Mouse (Mus musculus): ENCODE results near the gene Adprm. TPM values are rescaled to one million over a fixed set of nuclear protein-coding genes. Genes with fewer than 3 reads are reported as not detected.

Adprm gene
- total RNA-seq, 1 experiment from 2014 or later, result 26.2 TPM

DNA sequence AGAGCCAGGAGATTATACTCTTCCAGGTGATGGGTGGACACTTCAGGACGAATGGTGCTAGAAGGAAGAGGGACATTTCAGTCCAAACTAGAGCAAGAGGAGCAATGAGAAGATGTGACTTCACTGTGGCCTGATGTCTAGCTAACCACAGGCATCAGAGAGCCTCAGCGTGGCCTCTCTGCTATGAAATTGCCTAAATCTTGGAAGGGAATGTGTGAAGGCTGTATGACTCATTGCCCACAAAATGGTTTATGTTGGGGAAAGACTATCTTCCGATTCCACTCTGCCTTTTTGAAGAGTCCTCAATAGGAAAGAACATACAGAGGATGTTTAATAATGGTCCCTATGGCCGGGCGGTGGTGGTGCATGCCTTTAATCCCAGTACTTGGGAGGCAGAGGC, 24.4 kb upstream of the Adprm start:
- DNase-seq, result no peak

DNA sequence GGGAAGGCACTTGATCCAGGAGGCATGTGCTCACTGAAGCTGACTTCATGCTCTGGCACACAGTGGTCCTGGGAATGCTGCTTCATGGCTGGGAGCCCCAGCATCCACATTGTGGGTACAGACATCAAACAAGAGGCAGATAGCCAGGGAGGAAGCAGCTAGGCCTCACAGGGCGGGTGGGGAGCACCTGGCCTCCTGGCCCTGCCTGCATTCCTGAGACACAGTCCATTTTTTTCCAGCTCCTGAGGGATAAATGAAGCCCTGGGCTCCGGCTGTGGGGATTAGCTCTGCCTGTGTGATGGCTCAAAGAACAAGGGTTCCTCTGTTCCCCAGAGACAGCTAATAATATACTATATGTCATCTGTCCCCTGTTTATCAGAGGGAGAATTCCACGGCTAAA, 22.6 kb upstream of the Adprm start:
- DNase-seq, result no peak

DNA sequence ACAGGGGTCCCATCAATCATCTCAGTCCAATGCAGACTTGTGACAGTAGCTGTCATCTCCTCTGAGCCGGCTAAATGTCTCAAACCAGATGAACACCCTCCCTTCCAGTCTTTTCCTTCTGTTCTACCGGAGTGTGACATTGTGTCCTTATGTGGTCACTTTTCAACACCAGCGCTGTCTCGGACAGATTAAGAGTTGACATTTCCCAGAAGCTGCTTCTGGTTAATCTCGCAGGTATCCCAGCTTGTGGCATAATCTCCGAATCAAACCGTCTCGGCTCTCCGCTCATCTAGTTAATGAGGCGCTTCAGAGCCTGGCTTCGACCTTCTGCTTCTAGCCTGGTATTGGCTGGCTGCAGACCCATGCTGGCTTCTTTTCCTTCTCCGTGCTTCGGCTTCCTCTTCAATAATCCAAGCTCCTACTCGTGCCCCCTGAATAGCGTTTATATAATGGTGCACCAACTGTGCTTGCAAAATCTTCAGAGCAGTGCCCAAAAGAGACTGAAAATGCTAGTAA, 20.3 kb upstream of the Adprm start:
- DNase-seq, result no peak

DNA sequence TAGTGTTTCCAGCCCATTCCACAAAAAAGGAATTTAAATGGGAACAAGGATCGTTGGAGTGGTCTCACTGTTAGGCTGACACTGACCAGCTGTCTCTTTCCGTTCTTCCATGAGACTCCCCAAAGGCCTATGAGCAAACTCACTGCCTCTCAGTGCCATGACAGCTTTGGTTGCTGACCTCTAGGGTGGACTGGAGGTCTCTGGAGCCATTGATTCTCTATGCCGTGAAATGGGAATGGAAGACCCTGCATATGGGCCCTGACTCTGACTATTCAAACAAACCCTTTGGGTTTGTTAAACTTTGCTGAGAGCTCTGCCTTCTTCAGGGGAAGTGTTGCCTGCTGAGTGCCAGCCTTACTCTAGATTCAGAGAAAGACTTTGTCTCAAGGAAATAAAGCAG, 15.3 kb upstream of the Adprm start:
- DNase-seq, result no peak

DNA sequence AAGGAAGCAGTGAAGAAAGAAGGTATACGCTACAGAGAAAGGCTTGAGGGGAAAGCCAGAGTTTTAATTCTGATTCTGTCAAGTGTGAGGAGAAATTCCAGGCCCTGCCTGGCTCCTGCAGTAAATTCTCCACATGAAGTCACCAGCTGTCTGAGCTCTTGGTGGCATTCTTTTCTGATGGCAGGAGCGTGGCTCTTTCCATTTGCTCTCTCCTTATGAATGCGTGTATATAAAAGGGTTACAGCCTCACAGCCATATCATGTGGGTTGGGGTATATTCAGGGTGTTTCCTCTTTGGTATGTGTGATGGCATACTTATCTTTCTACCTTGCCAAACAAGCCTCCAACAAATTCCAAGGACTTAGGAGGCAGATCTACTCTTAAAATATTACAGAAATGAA, 10.3 kb upstream of the Adprm start:
- no peak for DNase-seq

DNA sequence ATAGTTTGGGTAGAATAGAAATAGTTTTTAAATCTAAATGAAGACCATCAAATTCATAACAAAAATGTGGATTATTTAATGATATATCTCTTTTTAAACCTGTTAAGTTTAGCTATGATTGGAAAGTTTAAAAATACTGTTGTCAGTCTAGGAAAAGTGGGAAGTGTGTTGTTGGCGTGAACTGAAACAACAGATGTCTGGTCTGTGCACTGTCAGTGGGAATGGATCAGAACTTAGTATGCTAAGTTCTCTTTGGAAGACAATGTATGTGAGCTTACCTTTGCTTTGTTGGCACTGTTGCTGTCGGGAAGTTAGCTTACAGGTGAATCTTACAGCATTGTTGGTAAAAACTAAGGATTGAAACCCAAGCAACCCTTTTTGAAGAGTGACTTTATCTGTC, 8.9 kb upstream of the Adprm start:
- DNase-seq, result no peak

DNA sequence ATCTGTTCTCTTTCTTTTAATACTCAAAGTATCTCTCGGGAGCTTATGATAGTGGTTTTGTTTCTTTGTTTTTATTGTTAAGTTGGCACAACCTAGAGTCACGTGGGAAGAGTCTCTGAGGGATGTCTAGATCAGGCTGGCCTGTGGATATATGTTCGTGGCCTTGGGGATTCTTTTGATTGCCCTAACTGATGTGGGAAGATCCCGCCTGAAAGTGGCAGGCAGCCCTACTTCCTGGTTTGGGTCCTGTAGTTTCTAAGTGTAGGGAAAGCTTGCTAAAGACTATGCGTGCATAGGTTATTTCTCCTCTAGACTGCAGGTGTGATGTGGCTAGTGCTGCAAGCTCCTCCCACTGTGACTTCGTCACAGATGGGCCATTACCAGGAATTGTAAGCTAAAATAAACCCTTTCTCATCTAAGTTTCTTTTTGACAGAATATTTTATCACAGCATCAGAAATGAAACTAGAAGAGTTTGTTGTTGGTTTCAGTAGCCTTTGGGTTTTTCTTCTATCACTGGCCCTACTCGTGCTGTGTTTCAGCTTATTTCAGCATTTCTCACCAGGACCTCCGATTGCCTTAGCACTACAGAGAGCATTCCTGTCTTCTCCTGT, 2.5 kb upstream of the Adprm start:
- DNase-seq, result no peak

DNA sequence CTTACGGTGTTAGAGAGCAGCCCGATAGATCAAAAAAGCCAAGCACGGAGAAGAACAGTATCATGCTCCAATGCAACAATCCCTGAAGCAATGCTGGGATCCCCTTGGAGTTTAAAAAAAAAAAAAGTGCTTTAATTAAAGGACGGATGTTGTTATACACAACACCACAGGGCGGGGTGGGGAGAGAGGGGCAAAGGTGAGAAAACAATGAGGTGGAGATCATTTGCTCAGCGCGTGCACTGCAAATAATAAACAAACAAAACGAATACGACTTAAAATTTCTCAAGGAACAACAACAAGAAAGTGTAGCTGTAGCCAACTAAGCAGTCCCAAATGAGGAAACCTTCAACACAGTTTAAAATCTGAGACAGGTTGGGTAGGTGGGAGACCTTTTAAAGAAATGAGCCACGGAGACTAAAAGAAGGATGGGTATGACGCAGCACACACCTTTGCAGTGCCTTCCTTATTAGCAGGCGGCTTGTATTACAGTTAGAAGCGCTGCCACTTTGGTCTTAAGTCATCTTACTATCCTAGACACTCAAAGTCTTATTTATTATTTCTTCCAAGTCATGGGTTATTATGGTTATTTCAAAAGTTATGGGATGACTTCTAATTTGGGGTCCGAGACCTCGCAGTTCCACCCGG, 596 bp downstream of the Adprm start:
- DNase-seq, result no peak

DNA sequence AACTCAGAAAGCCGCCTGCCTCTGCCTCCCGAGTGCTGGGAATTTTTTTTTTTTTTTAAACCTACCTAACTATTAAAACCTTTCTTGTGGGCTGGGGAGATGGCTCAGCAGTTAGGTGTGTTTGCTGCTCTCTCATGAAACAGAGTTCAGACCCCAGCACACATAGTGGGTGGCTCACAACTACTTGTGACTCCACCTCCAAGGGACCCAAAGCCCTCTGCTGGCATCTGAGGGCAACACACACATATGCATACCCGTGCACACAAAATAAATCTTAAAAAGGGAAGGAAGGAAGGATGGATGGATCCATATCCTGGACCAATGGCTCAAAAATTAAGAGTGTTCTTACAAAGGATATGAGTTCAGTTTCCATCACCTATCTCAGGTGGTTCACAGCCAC, 3.1 kb downstream of the Adprm start:
- DNase-seq, result no peak

DNA sequence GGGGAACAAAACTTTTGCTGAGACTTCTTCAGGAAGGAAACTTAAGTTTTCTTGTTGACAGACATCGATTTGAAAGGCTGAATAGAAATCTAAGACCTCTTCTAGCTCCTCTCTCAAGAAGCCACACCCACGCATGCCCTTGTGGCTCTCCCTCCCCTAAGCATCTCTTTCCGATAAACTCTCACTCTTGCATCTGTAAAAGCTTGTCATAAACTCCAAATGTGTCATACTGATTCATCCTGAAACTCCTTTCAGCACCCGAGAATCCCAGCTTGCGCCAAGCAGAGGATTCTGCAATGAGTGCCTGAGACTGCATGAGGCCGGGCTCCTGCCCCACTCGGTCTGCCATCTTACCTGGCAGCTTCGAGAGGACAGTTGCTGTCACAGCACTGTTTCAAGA, 3.9 kb downstream of the Adprm start:
- DNase-seq, result no peak

DNA sequence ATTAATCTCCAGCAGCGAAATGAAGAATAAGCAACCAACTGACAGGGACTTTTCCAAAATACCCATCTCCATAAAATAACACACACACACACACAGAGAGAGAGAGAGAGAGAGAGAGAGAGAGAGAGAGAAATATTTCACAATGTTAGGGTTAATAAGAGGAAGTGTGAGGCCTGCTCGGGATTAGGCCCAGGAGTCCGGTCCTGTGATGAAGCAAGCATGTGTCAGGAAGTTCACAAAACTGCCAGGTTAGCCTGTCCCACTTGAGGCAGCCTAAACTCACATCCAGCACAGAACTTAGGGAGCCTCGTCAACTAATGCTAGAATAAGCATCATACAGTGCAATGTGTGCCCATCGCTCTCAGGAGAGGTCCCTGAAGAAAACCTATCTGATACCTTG, 5.2 kb downstream of the Adprm start:
- DNase-seq, result no peak

DNA sequence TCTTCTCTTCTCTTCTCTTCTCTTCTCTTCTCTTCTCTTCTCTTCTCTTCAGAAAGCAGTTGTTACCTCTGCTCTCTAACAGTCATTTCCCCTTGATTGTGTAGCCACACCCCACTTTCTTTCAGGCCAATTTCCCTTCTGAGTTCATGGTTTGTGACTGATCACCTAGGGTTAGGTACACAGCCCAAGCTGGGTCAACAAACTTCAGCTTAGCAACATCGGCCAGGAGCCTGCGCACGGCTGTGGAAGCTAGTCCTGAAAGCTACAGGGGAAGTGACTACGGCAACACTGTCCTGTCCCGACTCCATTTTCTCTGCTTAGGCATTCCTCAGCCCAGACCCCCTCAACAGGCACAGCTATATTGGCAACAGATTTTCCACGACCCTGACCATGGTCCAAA, 7.4 kb downstream of the Adprm start:
- DNase-seq, result no peak

DNA sequence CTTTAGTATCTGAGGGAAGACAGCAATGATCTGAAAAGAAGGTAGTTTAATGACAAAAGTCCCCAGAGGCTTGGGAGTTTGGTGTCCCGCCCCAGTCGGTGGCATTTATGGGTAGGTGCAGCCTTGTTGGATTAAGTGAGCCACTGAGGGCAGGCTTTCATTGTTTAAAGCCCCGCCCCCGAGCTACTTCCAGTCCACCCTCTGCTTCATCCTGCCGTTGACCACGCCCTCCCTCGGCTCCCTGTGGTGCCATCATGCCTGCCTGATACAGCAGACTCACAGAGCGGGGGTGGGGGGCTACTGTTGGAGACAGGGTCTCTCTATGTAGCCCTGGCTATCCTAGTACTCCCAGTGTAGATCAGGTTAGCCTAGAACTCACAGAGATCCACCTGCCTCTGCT, 9.4 kb downstream of the Adprm start:
- DNase-seq, result no peak

DNA sequence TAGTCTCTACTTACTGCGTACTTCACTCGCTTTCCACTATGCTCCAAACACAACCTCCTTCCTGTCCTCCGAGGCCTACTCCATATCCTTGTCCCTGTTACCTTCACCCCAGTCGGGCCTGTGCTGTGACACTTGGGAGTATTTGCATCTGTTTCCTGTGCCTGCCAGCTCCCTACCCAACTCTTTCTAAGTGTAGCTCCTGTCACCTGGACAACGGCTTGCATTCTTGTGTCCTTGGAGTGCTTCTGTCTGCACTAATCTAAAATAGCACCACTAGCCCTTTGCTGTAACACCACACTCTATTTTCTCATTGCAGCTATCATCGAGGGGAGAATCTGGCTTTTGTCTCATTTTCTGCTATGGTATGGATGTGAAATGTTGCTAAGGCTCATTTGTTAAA, 11.9 kb downstream of the Adprm start:
- no peak for DNase-seq

DNA sequence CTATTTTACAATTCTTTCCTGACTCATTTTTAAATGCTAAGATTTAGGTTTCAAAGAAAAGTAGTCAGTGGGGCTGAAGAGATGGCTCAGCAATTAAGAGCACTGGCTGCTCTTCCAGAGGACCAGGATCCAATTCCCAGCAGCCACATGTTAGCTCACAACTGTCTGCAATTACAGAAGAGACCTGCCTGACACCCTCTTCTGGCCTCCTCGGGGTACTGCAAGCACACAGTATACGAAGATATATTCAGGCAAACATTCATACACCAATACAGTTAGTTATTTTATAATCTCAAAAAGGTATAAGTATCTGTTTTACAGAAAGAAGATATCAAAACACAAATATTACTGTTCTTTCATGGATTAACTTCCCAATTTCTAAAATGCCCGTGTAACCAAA, 12.6 kb downstream of the Adprm start:
- no peak for DNase-seq

DNA sequence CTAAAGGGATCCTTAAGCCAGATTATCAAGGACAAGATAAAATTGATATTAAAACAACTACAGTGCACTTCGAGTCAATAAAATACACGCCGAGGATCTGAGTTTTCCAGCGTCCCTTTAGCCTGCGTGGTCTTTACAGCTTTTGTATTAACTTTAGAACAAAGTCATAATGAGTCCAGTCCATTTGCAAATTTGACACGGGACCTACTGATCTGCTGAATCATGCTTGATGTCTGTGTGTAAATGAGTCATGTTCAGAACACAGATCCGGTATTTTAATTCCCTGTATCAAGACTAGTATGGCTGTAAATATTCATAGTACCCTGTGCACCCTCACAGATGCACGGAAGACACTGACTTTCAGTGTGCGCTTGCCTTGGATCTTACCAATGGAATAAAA, 15.5 kb downstream of the Adprm start:
- no peak for DNase-seq

DNA sequence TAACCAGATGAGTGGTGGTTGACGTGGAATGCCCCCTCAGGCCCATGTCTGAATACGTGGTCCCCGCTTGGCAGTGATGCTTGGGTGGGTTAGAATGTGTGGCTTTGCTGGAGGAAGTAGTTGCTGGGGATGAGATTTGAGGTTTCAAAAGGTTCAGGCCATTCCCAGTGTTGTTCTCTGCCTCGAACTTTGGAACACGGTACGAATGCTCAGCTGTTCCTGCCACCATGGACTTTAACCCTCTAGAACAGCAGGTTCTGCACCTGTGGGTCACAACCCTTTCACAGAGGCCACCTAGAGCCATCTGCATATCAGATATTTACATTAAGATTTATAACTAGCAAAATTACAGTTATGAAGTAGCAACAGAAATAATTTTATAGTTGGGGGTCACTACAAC, 16.2 kb downstream of the Adprm start:
- no peak for DNase-seq

DNA sequence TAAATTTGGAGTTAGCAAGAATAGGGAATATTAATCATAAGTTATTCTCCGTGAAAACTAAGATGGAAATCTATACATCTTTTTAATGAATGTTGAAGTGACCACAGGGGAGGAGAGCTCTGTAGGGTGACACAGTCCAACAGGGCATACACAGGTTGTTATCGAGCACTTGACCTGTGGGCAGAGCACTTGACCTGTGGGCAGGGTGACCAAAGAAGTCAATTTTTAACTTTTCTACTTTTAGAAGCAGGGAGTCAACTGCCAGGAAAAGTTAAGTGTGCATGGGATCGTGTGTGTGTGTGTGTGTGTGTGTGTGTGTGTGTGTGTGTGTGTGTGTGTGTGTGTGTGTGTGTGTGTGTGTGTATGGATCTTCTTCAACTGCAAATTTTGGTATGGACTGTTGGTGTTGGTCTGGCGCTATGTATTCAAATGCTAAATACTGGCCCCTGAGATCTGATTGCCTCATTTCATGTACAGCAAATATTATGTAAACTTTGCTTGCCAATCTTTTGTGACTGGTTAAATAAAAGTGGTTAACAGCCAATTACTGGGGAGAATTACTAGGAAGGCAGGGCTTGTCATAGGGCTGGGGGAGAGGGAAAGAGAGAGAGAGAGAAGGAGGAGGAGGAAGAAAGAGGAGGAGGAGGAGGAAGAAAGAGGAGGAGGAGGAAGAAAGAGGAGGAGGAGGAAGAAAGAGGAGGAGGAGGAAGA, 17.5 kb downstream of the Adprm start:
- no peak for DNase-seq

DNA sequence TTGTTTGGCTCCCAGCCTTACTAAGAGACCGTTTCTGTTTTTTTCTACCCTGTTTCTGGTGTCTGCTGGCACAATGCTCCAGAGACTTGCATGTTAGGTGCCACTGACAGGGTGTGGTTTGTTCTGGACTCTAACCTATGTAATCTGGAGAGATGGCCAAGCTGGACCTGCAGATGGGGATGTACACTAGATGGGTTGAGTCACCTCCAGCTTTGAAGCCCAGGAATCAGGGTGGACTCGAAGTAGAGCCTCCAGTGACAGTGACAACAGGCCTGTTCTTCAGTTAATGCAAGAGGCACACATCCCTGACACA, 20.8 kb downstream of the Adprm start:
- no peak for DNase-seq

DNA sequence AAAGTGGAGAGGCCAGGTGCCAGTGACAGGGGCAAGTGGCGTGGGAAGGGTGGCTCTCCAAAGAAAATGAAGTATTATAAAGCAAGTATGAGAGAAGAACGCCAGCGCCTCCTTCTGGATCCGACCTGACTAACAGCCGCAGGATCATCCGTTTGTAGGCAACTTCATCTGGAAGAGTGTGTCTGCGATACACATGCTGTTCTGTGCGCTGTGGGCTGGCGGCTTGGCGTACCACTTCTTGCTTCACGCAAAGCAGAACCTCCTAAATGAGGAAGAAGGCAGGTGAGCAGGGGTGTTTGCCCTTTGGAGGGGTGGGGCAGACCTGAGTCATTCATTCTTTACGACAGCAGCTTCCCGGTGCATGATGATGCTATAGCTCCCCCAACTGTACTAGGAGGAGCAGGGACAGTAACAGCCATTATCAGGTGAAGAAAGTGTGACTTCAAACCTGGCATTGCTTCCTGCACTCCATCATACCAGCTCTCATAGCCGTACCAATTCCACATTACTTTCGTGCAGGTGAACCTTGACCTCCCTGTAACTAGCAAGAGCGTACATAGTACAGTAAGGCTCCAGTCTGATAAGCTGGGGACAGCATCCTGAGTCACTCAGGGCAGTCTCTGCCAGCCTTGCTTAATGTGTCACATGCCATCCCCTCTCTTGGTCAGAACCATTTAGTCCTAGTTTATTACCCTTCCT, 21.3 kb downstream of the Adprm start:
- DNase-seq, result no peak

DNA sequence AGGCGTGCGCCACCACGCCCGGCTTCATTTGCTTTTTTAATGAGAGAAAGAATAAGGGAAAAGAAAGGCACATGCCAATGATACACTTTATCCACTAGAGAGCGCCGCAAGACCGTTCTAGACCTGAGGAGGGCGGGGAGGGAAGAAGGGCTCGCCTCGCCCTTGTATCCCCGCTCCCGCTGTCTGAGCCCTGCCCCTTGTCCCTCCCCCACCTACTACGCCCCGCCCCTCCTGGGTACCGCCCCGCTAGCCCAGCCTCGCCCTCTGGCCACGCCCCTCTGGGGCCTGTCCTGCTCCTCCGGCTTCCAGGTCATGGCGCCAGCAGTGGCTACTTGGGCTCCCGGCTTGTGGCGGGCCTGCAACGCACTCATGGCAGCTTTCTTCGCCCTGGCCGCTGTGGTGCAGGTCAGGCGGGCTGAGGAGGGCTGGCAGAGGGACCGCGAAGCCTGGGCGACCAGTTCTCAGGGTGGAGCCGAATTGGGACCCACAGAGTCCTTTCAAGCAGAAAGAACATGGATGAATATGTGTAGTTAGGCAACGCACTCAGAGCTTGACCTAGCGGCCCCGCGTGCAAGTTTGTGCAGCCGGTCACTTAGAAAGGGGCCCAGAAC, 27.4 kb downstream of the Adprm start, which contains the start of gene Tmem220:
Tmem220 (plus strand) TSS at position 288 of the 611 bp plus-strand sequence.
- peak; percentile 97 for DNase-seq

DNA sequence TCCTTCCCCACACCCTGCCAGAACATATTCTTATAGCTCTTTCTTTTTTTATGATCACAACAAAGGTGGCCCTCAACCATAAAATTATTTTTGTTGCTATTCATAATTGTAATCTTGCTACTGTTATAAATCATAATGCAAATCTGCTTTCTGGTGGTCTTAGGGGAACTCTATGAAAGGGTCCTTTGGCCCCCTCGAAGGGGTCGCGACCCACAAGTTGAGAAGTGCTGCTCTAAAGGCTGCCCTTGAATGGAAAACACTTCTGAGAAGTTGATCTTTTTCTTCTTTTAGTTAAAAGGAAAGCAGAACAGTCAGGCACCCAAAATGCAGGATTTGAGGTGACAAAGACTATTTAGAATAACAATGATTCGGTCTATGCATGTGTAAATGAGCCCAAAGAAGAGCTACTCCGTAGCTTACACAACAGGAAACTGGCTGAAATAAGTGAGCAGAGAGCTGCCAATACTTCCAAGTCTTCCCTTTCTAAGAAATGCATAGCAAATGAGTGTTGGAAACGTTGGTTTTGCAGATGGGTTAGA, 28.5 kb downstream of the Adprm start:
- DNase-seq, result no peak
